Mouse (Mus musculus): ENCODE data around the gene Ccdc88b.

- no peak for TF ChIP-seq POLR2A (IDR thresholded peaks at IDR 0.05; ENCODE audit: borderline replicate concordance, insufficient read depth, low read length)
- no peak for TF ChIP-seq CTCF (IDR thresholded peaks at IDR 0.05; ENCODE audit: borderline replicate concordance, insufficient read depth, low read depth, low read length)
These were observed 31.4 kb downstream of the Ccdc88b start for GRCm38 (mm10) chr19:6826601-6827000.
